Mouse (Mus musculus): ENCODE data around the gene Lrrc15. TPM values are rescaled to one million over a fixed set of nuclear protein-coding genes. Genes with fewer than 3 reads are reported as not detected.
A peak's percentile ranks its signal among the peaks of the same experiment; 100 is the strongest.

Lrrc15 gene
- polyA plus RNA-seq, 1 experiment from 2014 or later = 0.79 TPM

- ATAC-seq (ENCODE audit: insufficient read depth) (no peak), DNase-seq (no peak)
- no peak overlapping the region for H3K9ac ChIP-seq
- H3K4me1 ChIP-seq (ENCODE audit: insufficient read depth) = no peaks in the 10 kb centered on the region
- no peak overlapping the region for H3K4me3 ChIP-seq (ENCODE audit: low read depth, low read length)
- no peaks in the 10 kb centered on the region for H3K27me3 ChIP-seq (ENCODE audit: insufficient read depth, low read length)
- WGBS = 80% methylated on average over 7 of the region's 7 CpGs
- no peaks in the 10 kb centered on the region for H3K9me3 ChIP-seq (ENCODE audit: low read depth, low read length)
- no peak for TF ChIP-seq CTCF (IDR thresholded peaks at IDR 0.05; ENCODE audit: low read depth)
- H3K4me2 ChIP-seq = no peak overlapping the region
- no peaks in the 10 kb centered on the region for H3K36me3 ChIP-seq (ENCODE audit: insufficient read depth)
- no peak overlapping the region for H3K27ac ChIP-seq (ENCODE audit: low read depth)
These were observed 24.6 kb downstream of the Lrrc15 start for GRCm38 (mm10) chr16:30258441-30258840.

- H3K4me1 ChIP-seq (ENCODE audit: insufficient read depth) = no peaks in the 10 kb centered on the region
- no peak for DNase-seq
- no peaks in the 10 kb centered on the region for H3K27me3 ChIP-seq (ENCODE audit: insufficient read depth, low read length)
- H3K27ac ChIP-seq (ENCODE audit: low read depth) = no peak overlapping the region
- H3K9ac ChIP-seq = no peak overlapping the region
- H3K36me3 ChIP-seq (ENCODE audit: insufficient read depth) = no peaks in the 10 kb centered on the region
- no peak for ATAC-seq (ENCODE audit: insufficient read depth)
- H3K4me3 ChIP-seq (ENCODE audit: low read depth, low read length) = no peak overlapping the region
- TF ChIP-seq CTCF (IDR thresholded peaks at IDR 0.05; ENCODE audit: low read depth) = no peak
- no peak overlapping the region for H3K4me2 ChIP-seq
- no peaks in the 10 kb centered on the region for H3K9me3 ChIP-seq (ENCODE audit: low read depth, low read length)
- 64% methylated on average over 9 of the region's 9 CpGs for WGBS
These were observed 25.3 kb downstream of the Lrrc15 start for GRCm38 (mm10) chr16:30257718-30258117.

DNA sequence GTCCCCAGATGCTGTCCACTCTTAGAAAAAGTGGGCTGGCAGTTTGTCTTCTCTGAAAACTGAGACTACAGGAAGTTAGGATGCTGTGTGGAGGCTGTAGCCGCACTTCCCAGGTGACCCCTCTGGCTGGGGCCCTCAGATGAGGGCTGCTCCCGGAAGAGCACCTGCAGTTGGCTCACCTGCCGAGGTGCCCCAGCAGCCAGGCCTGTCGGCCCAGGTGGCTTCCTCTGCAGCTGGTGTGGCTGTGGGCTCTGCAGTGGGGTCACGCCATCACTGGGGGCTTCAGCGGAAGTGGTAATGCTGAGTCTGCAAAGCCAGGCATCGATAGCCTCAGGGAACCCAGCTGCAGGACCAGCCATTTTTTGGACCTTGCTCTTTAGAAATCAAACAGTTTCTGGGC is 28.0 kb downstream of the Lrrc15 start:
- H3K36me3 ChIP-seq (ENCODE audit: insufficient read depth) = no peaks in the 10 kb centered on the region
- H3K4me3 ChIP-seq (ENCODE audit: low read depth, low read length) = no peak overlapping the region
- no peak overlapping the region for H3K9ac ChIP-seq
- H3K4me2 ChIP-seq = no peak overlapping the region
- no peak for TF ChIP-seq CTCF (IDR thresholded peaks at IDR 0.05; ENCODE audit: low read depth)
- whole genome bisulfite sequencing = 52% methylated on average over 7 of the region's 7 CpGs
- H3K27ac ChIP-seq (ENCODE audit: low read depth) = no peak overlapping the region
- no peaks in the 10 kb centered on the region for H3K9me3 ChIP-seq (ENCODE audit: low read depth, low read length)
- H3K4me1 ChIP-seq (ENCODE audit: insufficient read depth) = no peaks in the 10 kb centered on the region
- ATAC-seq (ENCODE audit: insufficient read depth) (no peak), DNase-seq (no peak)
- no peaks in the 10 kb centered on the region for H3K27me3 ChIP-seq (ENCODE audit: insufficient read depth, low read length)

DNA sequence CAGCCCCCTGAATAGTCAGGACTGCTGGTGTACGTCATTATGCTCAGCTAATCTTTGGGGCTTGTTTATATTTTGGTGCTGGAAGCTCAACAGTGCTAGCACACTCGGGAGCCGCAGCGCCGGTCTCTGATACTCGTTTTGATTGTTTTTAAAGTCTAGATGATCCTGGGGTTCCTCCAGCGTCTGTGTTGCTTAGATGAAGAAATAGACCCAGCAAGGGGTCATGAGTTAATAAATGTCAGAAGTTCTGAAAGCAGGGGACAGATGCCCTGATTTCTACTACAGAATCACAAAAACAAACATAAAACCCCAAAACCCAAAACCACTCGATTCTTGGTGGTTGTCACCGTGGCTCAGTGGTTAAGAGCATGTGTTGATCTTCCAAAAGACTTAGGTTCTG is 29.2 kb downstream of the Lrrc15 start:
- WGBS = 55% methylated on average over 9 of the region's 9 CpGs
- Histone ChIP-seq H3K4me3 (ENCODE audit: low read depth, low read length) (no peak overlapping the region), H3K27ac (ENCODE audit: low read depth) (no peak overlapping the region), H3K9me3 (ENCODE audit: low read depth, low read length) (no peaks in the 10 kb centered on the region), H3K27me3 (ENCODE audit: insufficient read depth, low read length) (no peaks in the 10 kb centered on the region), H3K36me3 (ENCODE audit: insufficient read depth) (no peaks in the 10 kb centered on the region), H3K9ac (no peak overlapping the region), H3K4me2 (no peak overlapping the region), H3K4me1 (ENCODE audit: insufficient read depth) (no peaks in the 10 kb centered on the region)
- no peak for TF ChIP-seq CTCF (IDR thresholded peaks at IDR 0.05; ENCODE audit: low read depth)
- no peak for ATAC-seq (ENCODE audit: insufficient read depth)
- no peak for DNase-seq

- no peaks in the 10 kb centered on the region for H3K36me3 ChIP-seq (ENCODE audit: insufficient read depth)
- DNase-seq (no peak), ATAC-seq (ENCODE audit: insufficient read depth) (no peak)
- H3K4me1 ChIP-seq (ENCODE audit: insufficient read depth) = no peaks in the 10 kb centered on the region
- TF ChIP-seq CTCF (IDR thresholded peaks at IDR 0.05; ENCODE audit: low read depth) = no peak
- no peak overlapping the region for H3K27ac ChIP-seq (ENCODE audit: low read depth)
- H3K4me3 ChIP-seq (ENCODE audit: low read depth, low read length) = no peak overlapping the region
- no peaks in the 10 kb centered on the region for H3K27me3 ChIP-seq (ENCODE audit: insufficient read depth, low read length)
- 87% methylated on average over 4 of the region's 4 CpGs for WGBS
- no peak overlapping the region for H3K4me2 ChIP-seq
- no peak overlapping the region for H3K9ac ChIP-seq
- no peaks in the 10 kb centered on the region for H3K9me3 ChIP-seq (ENCODE audit: low read depth, low read length)
These were observed 29.7 kb downstream of the Lrrc15 start for GRCm38 (mm10) chr16:30253374-30253773.

GRCm38 (mm10) chr16:30252003-30252418 is 31.0 kb downstream of the Lrrc15 start:
- Histone ChIP-seq H3K9me3 (ENCODE audit: low read depth, low read length) (no peaks in the 10 kb centered on the region), H3K9ac (no peak overlapping the region), H3K4me1 (ENCODE audit: insufficient read depth) (no peaks in the 10 kb centered on the region), H3K36me3 (ENCODE audit: insufficient read depth) (no peaks in the 10 kb centered on the region), H3K27ac (ENCODE audit: low read depth) (no peak overlapping the region), H3K4me3 (ENCODE audit: low read depth, low read length) (peak overlapping the region; percentile 15; the same call in 1 of the 2 replicates), H3K27me3 (ENCODE audit: insufficient read depth, low read length) (no peaks in the 10 kb centered on the region), H3K4me2 (peak overlapping the region; percentile 54)
- ATAC-seq (ENCODE audit: insufficient read depth) (peak; percentile 81), DNase-seq (peak; percentile 92)
- TF ChIP-seq CTCF (IDR thresholded peaks at IDR 0.05; ENCODE audit: low read depth) = peak; percentile 100
- WGBS = 1% methylated on average over 21 of the region's 21 CpGs

GRCm38 (mm10) chr16:30244037-30244700 is 38.9 kb downstream of the Lrrc15 start:
- no peak for TF ChIP-seq CTCF (IDR thresholded peaks at IDR 0.05; ENCODE audit: low read depth)
- Histone ChIP-seq H3K4me3 (ENCODE audit: low read depth, low read length) (no peak overlapping the region), H3K9me3 (ENCODE audit: low read depth, low read length) (no peaks in the 10 kb centered on the region), H3K36me3 (ENCODE audit: insufficient read depth) (no peaks in the 10 kb centered on the region), H3K4me2 (no peak overlapping the region), H3K4me1 (ENCODE audit: insufficient read depth) (no peaks in the 10 kb centered on the region; the same call in 1 of the 2 replicates), H3K27ac (ENCODE audit: low read depth) (no peak overlapping the region), H3K9ac (no peak overlapping the region), H3K27me3 (ENCODE audit: insufficient read depth, low read length) (no peaks in the 10 kb centered on the region)
- WGBS = 36% methylated on average over 12 of the region's 12 CpGs
- no peak for DNase-seq
- ATAC-seq (ENCODE audit: insufficient read depth) = 0 out of 2 replicates have a peak, but pooled peaks have one; percentile 27
